Mouse (Mus musculus) G1E (cell line): ENCODE results near the gene Faf2.

Experiments
- CTCF ChIP-seq: IDR thresholded peaks from 2 replicates; pipeline ENCODE4 v1.5.1; 2012; ENCODE audit warnings: low read depth, low read length, inconsistent platforms, mixed read lengths
- GATA1 ChIP-seq: IDR thresholded peaks from 2 replicates; pipeline ENCODE4 v1.6.1; 2012; ENCODE audit warnings: borderline replicate concordance, low read length, inconsistent platforms, mixed read lengths

- no peak for TF ChIP-seq CTCF
- no peak for TF ChIP-seq GATA1
Measured at GRCm38 (mm10) chr13:54665062-54665461, 43.5 kb downstream of the Faf2 start.
